Mouse (Mus musculus) forebrain, embryonic 15.5 days (tissue): ENCODE results near the gene Speg. TPM values are rescaled to one million over a fixed set of nuclear protein-coding genes. Genes with fewer than 3 reads are reported as not detected.

Experiments
- ATAC-seq: fragments of 200-750 bp; cut with Nextera tagmentation; replicated peaks from 2 replicates; pipeline ENCODE4 v1.8.0; 2017; ENCODE audit warnings: mild to moderate bottlenecking, moderate TSS enrichment, moderate library complexity
- H3K27ac ChIP-seq: fragments of 300-500 bp; sonication (generic); replicated peaks from 2 replicates; pipeline ENCODE4 v1.5.1; 2015; ENCODE audit warnings: mild to moderate bottlenecking, inconsistent platforms
- H3K27me3 ChIP-seq: fragments of 300-500 bp; sonication (generic); 2 replicates; pipeline ENCODE4 v1.6.1; 2015; ENCODE audit warnings: inconsistent platforms
- H3K36me3 ChIP-seq: fragments of 300-500 bp; sonication (generic); 2 replicates; pipeline ENCODE4 v1.6.1; 2015; ENCODE audit warnings: mild to moderate bottlenecking, inconsistent platforms
- H3K4me1 ChIP-seq: fragments of 300-500 bp; sonication (generic); 2 replicates; pipeline ENCODE4 v1.6.1; 2015; ENCODE audit warnings: inconsistent platforms
- H3K4me2 ChIP-seq: fragments of 300-500 bp; sonication (generic); replicated peaks from 2 replicates; pipeline ENCODE4 v1.6.1; 2015; ENCODE audit warnings: mild to moderate bottlenecking, inconsistent platforms
- H3K4me3 ChIP-seq: fragments of 300-500 bp; sonication (generic); 2 replicates; pipeline ENCODE4 v1.5.1; 2015; ENCODE audit warnings: mild to moderate bottlenecking, inconsistent platforms
- H3K9ac ChIP-seq: fragments of 300-500 bp; sonication (generic); replicated peaks from 2 replicates; pipeline ENCODE4 v1.6.1; 2015; ENCODE audit warnings: mild to moderate bottlenecking, inconsistent platforms
- H3K9me3 ChIP-seq: fragments of 300-500 bp; sonication (generic); 2 replicates; pipeline ENCODE4 v1.6.1; 2016; ENCODE audit warnings: inconsistent platforms
- WGBS: fragments of 180-500 bp; shearing (Covaris S2); methylation state at CpG from one replicate; pipeline ENCODE4 v1.1.7; 2015; ENCODE audit warnings: mixed read lengths; 5-methylcytosine and 5-hydroxymethylcytosine counted together
- polyA plus RNA-seq: library from polyadenylated mRNA; unstranded; fragments of >200 nt; fragmentation: Nextera tagmentation; extraction: Ambion mirVana; gene quantifications from 2 replicates; pipeline ENCODE4 v1.2.1, GENCODE M21; 2015

Speg gene
- polyA plus RNA-seq, 1 experiment from 2014 or later, result 11.4 TPM

DNA sequence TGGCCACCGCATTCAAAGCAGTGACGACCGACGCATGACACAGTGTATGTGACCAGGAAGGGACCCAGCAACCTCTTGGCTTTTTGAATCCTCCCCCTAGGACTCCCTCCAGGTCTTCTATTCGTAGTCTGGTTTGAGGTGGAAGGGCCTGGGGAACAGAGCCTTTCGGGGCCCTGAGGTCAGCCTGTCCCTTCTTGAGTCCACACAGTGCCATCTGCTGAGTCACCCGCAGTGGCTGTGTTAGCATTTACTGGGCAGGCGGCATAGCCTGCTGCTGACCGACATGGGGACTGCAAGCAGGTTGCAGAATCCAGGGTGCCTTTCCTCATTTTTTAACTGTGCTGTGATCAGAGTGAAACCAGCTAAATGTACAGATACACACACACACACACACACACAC lies 32.0 kb downstream of the Speg start:
- Histone ChIP-seq H3K9ac (no peak overlapping the region), H3K36me3 (peaks cover 7% of the 10 kb centered on the region; the same call in 1 of the 2 replicates), H3K4me2 (no peak overlapping the region), H3K9me3 (no peaks in the 10 kb centered on the region), H3K27ac (no peak overlapping the region), H3K27me3 (no peaks in the 10 kb centered on the region), H3K4me1 (no peaks in the 10 kb centered on the region), H3K4me3 (no peak overlapping the region)
- no peak for ATAC-seq
- 92% methylated on average over 9 of the region's 9 CpGs for WGBS

- no peak for ATAC-seq
- Histone ChIP-seq H3K4me1 (no peaks in the 10 kb centered on the region), H3K9ac (no peak overlapping the region), H3K4me3 (no peak overlapping the region), H3K9me3 (no peaks in the 10 kb centered on the region), H3K27ac (no peak overlapping the region), H3K36me3 (no peaks in the 10 kb centered on the region), H3K27me3 (no peaks in the 10 kb centered on the region), H3K4me2 (no peak overlapping the region)
- WGBS, result 90% methylated on average over 4 of the region's 4 CpGs
These were observed 33.1 kb downstream of the Speg start for GRCm38 (mm10) chr1:75408210-75408609.

- no peak for ATAC-seq
- no peak overlapping the region for H3K4me3 ChIP-seq
- WGBS, result 95% methylated on average over 7 of the region's 7 CpGs
These were observed 34.9 kb downstream of the Speg start for GRCm38 (mm10) chr1:75409950-75410349.

GRCm38 (mm10) chr1:75412196-75412595 lies 37.1 kb downstream of the Speg start:
- no peaks in the 10 kb centered on the region for H3K27me3 ChIP-seq
- no peaks in the 10 kb centered on the region for H3K9me3 ChIP-seq
- no peak for ATAC-seq
- no peak overlapping the region for H3K27ac ChIP-seq
- H3K4me3 ChIP-seq, result no peak overlapping the region
- no peaks in the 10 kb centered on the region for H3K36me3 ChIP-seq
- WGBS, result 87% methylated on average over 3 of the region's 3 CpGs
- H3K9ac ChIP-seq, result no peak overlapping the region
- no peaks in the 10 kb centered on the region for H3K4me1 ChIP-seq
- no peak overlapping the region for H3K4me2 ChIP-seq

More at GRCm38 (mm10) chr1:75409950-75410349, 34.9 kb downstream of the Speg start:
- H3K27ac ChIP-seq, result no peak overlapping the region
- H3K36me3 ChIP-seq, result no peaks in the 10 kb centered on the region
- H3K4me1 ChIP-seq, result no peaks in the 10 kb centered on the region
- no peaks in the 10 kb centered on the region for H3K27me3 ChIP-seq
- no peak overlapping the region for H3K4me2 ChIP-seq
- H3K9me3 ChIP-seq, result no peaks in the 10 kb centered on the region
- no peak overlapping the region for H3K9ac ChIP-seq

DNA sequence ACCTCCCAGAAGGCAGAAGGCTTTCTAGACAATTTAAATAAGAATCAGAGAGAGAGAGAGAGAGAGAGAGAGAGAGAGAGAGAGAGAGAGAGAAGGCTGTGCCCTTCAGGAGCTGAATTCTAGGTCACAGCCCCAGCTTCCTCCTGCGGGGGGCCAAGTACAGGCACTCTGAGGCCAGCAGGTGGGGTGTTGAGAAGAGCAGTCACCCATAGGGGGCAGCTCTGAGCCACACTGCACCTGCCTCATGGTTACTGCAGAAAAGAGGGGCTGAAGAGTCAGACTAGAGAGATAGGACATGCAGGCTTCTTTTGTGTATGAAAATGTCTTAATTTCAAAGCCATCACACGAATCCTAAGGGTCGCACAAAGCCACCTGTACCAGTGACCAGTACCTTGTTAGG lies 38.7 kb downstream of the Speg start:
- Histone ChIP-seq H3K9ac (no peak overlapping the region), H3K27me3 (no peaks in the 10 kb centered on the region), H3K4me1 (no peaks in the 10 kb centered on the region), H3K4me2 (no peak overlapping the region), H3K36me3 (no peaks in the 10 kb centered on the region), H3K9me3 (no peaks in the 10 kb centered on the region), H3K27ac (no peak overlapping the region), H3K4me3 (no peak overlapping the region)
- ATAC-seq, result no peak
- WGBS, result 56% methylated on average over 3 of the region's 3 CpGs

- peak overlapping the region; percentile 1; the same call in 1 of the 2 replicates for H3K9ac ChIP-seq
These were observed 46.7 kb downstream of the Speg start for GRCm38 (mm10) chr1:75421794-75422193.

GRCm38 (mm10) chr1:75422216-75422822 lies 47.2 kb downstream of the Speg start:
- Histone ChIP-seq H3K4me3 (peak overlapping the region; percentile 29), H3K4me1 (peaks cover 16% of the 10 kb centered on the region), H3K36me3 (no peaks in the 10 kb centered on the region), H3K9ac (peak overlapping the region; percentile 23; the same call in 1 of the 2 replicates), H3K27ac (no peak overlapping the region), H3K9me3 (no peaks in the 10 kb centered on the region), H3K4me2 (peak overlapping the region; percentile 45), H3K27me3 (peaks cover 45% of the 10 kb centered on the region)
- ATAC-seq, result no peak
- 3% methylated on average over 32 of the region's 32 CpGs for whole genome bisulfite sequencing

More at GRCm38 (mm10) chr1:75421794-75422193, 46.7 kb downstream of the Speg start:
- Histone ChIP-seq H3K4me3 (peak overlapping the region; percentile 29; the same call in 1 of the 2 replicates), H3K4me2 (peak overlapping the region; percentile 45; the same call in 1 of the 2 replicates), H3K9me3 (no peaks in the 10 kb centered on the region), H3K4me1 (peaks cover 16% of the 10 kb centered on the region), H3K36me3 (no peaks in the 10 kb centered on the region), H3K27me3 (peaks cover 45% of the 10 kb centered on the region), H3K27ac (no peak overlapping the region)
- WGBS, result 6% methylated on average over 20 of the region's 20 CpGs
- no peak for ATAC-seq

GRCm38 (mm10) chr1:75422823-75423471 lies 47.9 kb downstream of the Speg start:
- Histone ChIP-seq H3K27me3 (peaks cover 45% of the 10 kb centered on the region), H3K36me3 (no peaks in the 10 kb centered on the region), H3K4me2 (peak overlapping the region; percentile 45), H3K9me3 (no peaks in the 10 kb centered on the region), H3K27ac (no peak overlapping the region), H3K9ac (peak overlapping the region; percentile 23; the same call in 1 of the 2 replicates), H3K4me1 (peaks cover 16% of the 10 kb centered on the region), H3K4me3 (peak overlapping the region; percentile 29)
- under 1% methylated on average over 71 of the region's 71 CpGs for WGBS
- 0 out of 2 replicates have a peak, but pooled peaks have one; percentile 20 for ATAC-seq

GRCm38 (mm10) chr1:75423780-75424390 lies 48.8 kb downstream of the Speg start:
- H3K4me2 ChIP-seq, result no peak overlapping the region
- no peak overlapping the region for H3K9ac ChIP-seq
- H3K9me3 ChIP-seq, result no peaks in the 10 kb centered on the region
- peaks cover 16% of the 10 kb centered on the region for H3K4me1 ChIP-seq
- no peak overlapping the region for H3K27ac ChIP-seq
- no peak for ATAC-seq
- peaks cover 45% of the 10 kb centered on the region for H3K27me3 ChIP-seq
- no peak overlapping the region for H3K4me3 ChIP-seq
- H3K36me3 ChIP-seq, result no peaks in the 10 kb centered on the region
- WGBS, result 27% methylated on average over 11 of the region's 11 CpGs

GRCm38 (mm10) chr1:75425796-75426471 lies 50.8 kb downstream of the Speg start:
- Histone ChIP-seq H3K27ac (no peak overlapping the region), H3K9me3 (no peaks in the 10 kb centered on the region), H3K27me3 (peaks cover 38% of the 10 kb centered on the region), H3K4me3 (no peak overlapping the region), H3K4me2 (no peak overlapping the region), H3K4me1 (peaks cover 16% of the 10 kb centered on the region), H3K36me3 (no peaks in the 10 kb centered on the region), H3K9ac (no peak overlapping the region)
- WGBS, result 35% methylated on average over 10 of the region's 10 CpGs
- ATAC-seq, result no peak

GRCm38 (mm10) chr1:75435475-75436328 lies 60.6 kb downstream of the Speg start, which contains the start of gene Gmppa:
Gene Gmppa (plus strand): TSS chr1:75435930.
- peaks cover 9% of the 10 kb centered on the region for H3K4me1 ChIP-seq
- H3K27me3 ChIP-seq, result no peaks in the 10 kb centered on the region
- peak within 1 kb of the TSS; percentile 72 for H3K9ac ChIP-seq
- peak; percentile 91 for ATAC-seq
- H3K36me3 ChIP-seq, result no peaks in the 10 kb centered on the region
- WGBS, result 6% methylated on average over 28 of the region's 28 CpGs
- peak within 1 kb of the TSS; percentile 65 for H3K4me3 ChIP-seq
- no peaks in the 10 kb centered on the region for H3K9me3 ChIP-seq
- H3K27ac ChIP-seq, result peak within 1 kb of the TSS; percentile 69
- H3K4me2 ChIP-seq, result peak within 1 kb of the TSS; percentile 64
